Mouse (Mus musculus): ENCODE data around the gene Spem2.
"Not testable (repeated sequence)": the region's sequence is repeated elsewhere in the genome, so short reads cannot be mapped to it uniquely, and the experiment has no call there.

Spem2 gene

GRCm38 (mm10) chr11:69818365-69818764 lies at the start of gene Spem2:
TSS of gene Spem2 (minus strand) at chr11:69818465.
- in situ Hi-C loops (cut with MboI, MseI), result no loop called here

- in situ Hi-C loops (cut with MboI, MseI), result no loop called here
Measured at GRCm38 (mm10) chr11:69867335-69867734, 49.1 kb upstream of the Spem2 start.

- in situ Hi-C loops (cut with MboI, MseI), result no loop called here
Measured at GRCm38 (mm10) chr11:69865561-69865960, 47.3 kb upstream of the Spem2 start.

GRCm38 (mm10) chr11:69864138-69864860 lies 46.0 kb upstream of the Spem2 start:
- in situ Hi-C loops (cut with MboI, MseI), result no loop called here

GRCm38 (mm10) chr11:69863729-69864128 lies 45.5 kb upstream of the Spem2 start:
- in situ Hi-C loops (cut with MboI, MseI), result not testable (repeated sequence)

GRCm38 (mm10) chr11:69858113-69858998 lies 40.1 kb upstream of the Spem2 start, which contains the start of gene Tnk1:
TSS of gene Tnk1 (minus strand) at chr11:69858730.
- in situ Hi-C loops (cut with MboI, MseI), result no loop called here

GRCm38 (mm10) chr11:69855347-69855746 lies 37.1 kb upstream of the Spem2 start:
- in situ Hi-C loops (cut with MboI, MseI), result no loop called here

- in situ Hi-C loops (cut with MboI, MseI), result no loop called here
Measured at GRCm38 (mm10) chr11:69854680-69855079, 36.4 kb upstream of the Spem2 start.

- in situ Hi-C loops (cut with MboI, MseI), result no loop called here
Measured at GRCm38 (mm10) chr11:69853994-69854393, 35.7 kb upstream of the Spem2 start.

- in situ Hi-C loops (cut with MboI, MseI), result no loop called here
Measured at GRCm38 (mm10) chr11:69850754-69851153, 32.5 kb upstream of the Spem2 start.

- in situ Hi-C loops (cut with MboI, MseI), result no loop called here
Measured at GRCm38 (mm10) chr11:69849884-69850283, 31.6 kb upstream of the Spem2 start.

- in situ Hi-C loops (cut with MboI, MseI), result no loop called here
Measured at GRCm38 (mm10) chr11:69849128-69849527, 30.9 kb upstream of the Spem2 start.

GRCm38 (mm10) chr11:69848021-69848420 lies 29.8 kb upstream of the Spem2 start:
- in situ Hi-C loops (cut with MboI, MseI), result no loop called here

- in situ Hi-C loops (cut with MboI, MseI), result no loop called here
Measured at GRCm38 (mm10) chr11:69846738-69847688, 28.7 kb upstream of the Spem2 start.

- in situ Hi-C loops (cut with MboI, MseI), result no loop called here
Measured at GRCm38 (mm10) chr11:69846198-69846680, 28.0 kb upstream of the Spem2 start, which contains the start of gene Plscr3. TSS of gene Plscr3 (plus strand) at chr11:69846376.

GRCm38 (mm10) chr11:69838714-69839104 lies 20.4 kb upstream of the Spem2 start:
- in situ Hi-C loops (cut with MboI, MseI), result loop anchor here in 1 of 2 experiments (5.0 kb wide), 1 partner anchor 81 kb away; the partner anchor contains the start of gene Polr2a

GRCm38 (mm10) chr11:69837952-69838713 lies 19.9 kb upstream of the Spem2 start, which contains the start of gene Tmem256:
TSS of gene Tmem256 (plus strand) at chr11:69838514.
- in situ Hi-C loops (cut with MboI, MseI), result loop anchor here in 1 of 2 experiments (5.0 kb wide), 1 partner anchor 81 kb away; the partner anchor contains the start of gene Polr2a

GRCm38 (mm10) chr11:69837604-69837951 lies 19.3 kb upstream of the Spem2 start, which contains the start of gene Nlgn2:
TSS of gene Nlgn2 (minus strand) at chr11:69837784.
- in situ Hi-C loops (cut with MboI, MseI), result loop anchor here in 1 of 2 experiments (5.0 kb wide), 1 partner anchor 80 kb away; the partner anchor contains the start of gene Polr2a

GRCm38 (mm10) chr11:69836703-69837576 lies 18.7 kb upstream of the Spem2 start:
- in situ Hi-C loops (cut with MboI, MseI), result loop anchor here in 1 of 2 experiments (5.0 kb wide), 1 partner anchor 80 kb away; the partner anchor contains the start of gene Polr2a
